Mouse (Mus musculus): ENCODE results near the gene Prdm5. TPM values are rescaled to one million over a fixed set of nuclear protein-coding genes. Genes with fewer than 3 reads are reported as not detected.
A peak's percentile ranks its signal among the peaks of the same experiment; 100 is the strongest.

The Prdm5 gene
- polyA plus RNA-seq, 1 experiment from 2014 or later = 19.5 TPM

DNA sequence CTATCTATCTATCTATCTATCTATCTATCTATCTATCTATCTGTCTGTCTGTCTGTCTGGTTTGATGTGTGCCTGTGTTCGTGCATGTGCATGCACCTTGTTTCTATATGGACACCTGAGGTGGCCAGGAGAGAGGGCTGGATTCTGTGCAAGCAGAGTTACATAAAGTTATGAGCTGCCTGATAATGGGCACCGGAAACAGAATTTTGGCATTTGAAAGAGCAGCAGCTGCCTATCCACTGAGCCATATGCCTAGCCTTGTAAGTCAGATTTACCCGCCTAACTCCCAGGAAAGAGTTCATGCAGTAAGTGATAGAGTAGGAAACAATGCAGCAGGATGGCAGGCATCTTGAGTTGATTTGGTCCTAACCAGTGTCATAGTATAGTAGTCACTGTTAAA lies 71.4 kb downstream of the Prdm5 start:
- Histone ChIP-seq H3K4me3 (no peak overlapping the region), H3K4me1 (peaks cover 10% of the 10 kb centered on the region), H3K36me3 (no peaks in the 10 kb centered on the region), H3K9me3 (replicated peaks) (no peaks in the 10 kb centered on the region), H3K27ac (no peak overlapping the region), H3K27me3 (ENCODE audit: low read depth, poor library complexity, severe bottlenecking) (no peaks in the 10 kb centered on the region)
- DNase-seq (ENCODE audit: low spot score) = no peak
- 91% methylated on average over 3 of the region's 3 CpGs for WGBS

DNA sequence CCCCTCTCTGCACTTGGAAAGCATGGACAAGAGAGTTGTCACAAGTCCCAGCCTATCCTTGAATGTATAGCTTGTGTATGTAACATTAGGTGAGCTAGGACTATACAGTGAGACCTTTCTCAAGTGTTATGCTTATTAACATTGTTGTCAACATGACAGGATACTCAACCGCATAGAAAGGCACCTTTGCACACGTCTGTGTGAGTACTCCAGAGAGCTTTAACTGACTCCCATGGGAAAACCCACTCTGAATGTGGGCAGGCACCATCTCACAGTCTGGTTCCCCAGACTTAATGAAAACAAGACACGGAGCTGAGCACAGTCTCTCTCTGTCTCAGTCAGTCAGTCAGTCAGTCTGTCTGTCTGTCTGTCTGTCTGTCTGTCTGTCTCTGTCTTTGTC lies 75.2 kb downstream of the Prdm5 start:
- Histone ChIP-seq H3K9me3 (replicated peaks) (no peaks in the 10 kb centered on the region), H3K27ac (no peak overlapping the region), H3K4me1 (peaks cover 14% of the 10 kb centered on the region), H3K4me3 (no peak overlapping the region), H3K36me3 (no peaks in the 10 kb centered on the region), H3K27me3 (ENCODE audit: low read depth, poor library complexity, severe bottlenecking) (no peaks in the 10 kb centered on the region)
- DNase-seq (ENCODE audit: low spot score) = no peak
- WGBS = 68% methylated on average over 3 of the region's 3 CpGs

DNA sequence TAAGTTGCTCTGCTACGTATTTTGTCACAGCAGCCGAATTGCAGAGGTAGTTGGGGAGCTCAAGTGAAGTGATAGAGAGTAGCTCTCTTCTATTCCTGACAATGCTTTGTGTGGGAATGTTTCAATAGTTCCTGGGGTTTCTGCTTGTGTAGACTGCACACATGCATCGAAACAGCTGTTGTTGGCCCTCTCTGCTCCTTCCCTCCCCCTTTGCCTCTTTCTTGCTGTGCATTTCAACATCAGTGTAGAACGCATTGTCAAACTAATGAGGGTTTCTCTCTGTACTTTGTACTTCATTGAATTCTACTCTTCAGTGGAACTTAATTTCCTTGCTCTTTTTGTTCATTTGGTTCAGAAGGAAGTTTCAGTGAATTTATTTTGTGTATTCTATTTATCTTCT lies 75.8 kb downstream of the Prdm5 start:
- WGBS = 93% methylated on average over 4 of the region's 4 CpGs
- H3K4me3 ChIP-seq = no peak overlapping the region
- peaks cover 19% of the 10 kb centered on the region for H3K4me1 ChIP-seq
- H3K27me3 ChIP-seq (ENCODE audit: low read depth, poor library complexity, severe bottlenecking) = no peaks in the 10 kb centered on the region
- no peaks in the 10 kb centered on the region for H3K9me3 ChIP-seq (replicated peaks)
- H3K27ac ChIP-seq = no peak overlapping the region
- no peaks in the 10 kb centered on the region for H3K36me3 ChIP-seq
- no peak for DNase-seq (ENCODE audit: low spot score)

DNA sequence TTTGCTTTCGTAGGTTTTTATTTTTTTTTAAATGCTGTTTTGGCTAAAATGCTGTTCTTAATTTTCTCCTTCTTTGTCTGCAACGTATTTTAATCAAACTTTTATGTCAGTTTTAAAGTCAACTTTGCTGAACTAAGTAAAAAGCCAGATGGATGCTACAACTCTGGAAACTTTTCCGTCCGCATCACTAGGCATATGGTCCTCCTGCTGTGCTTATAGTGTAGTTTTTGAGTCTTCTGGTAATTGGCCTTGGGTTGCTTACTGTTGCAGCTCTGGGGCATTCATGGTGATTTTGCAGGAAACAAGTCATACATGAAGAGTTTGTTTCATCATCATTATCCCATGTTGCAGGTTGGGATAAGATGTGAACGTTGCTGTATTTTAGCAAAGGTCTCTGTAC lies 81.8 kb downstream of the Prdm5 start:
- H3K4me1 ChIP-seq = peaks cover 21% of the 10 kb centered on the region
- H3K9me3 ChIP-seq (replicated peaks) = no peaks in the 10 kb centered on the region
- H3K27ac ChIP-seq = no peak overlapping the region
- no peak overlapping the region for H3K4me3 ChIP-seq
- H3K36me3 ChIP-seq = 0 out of 2 replicates have a peak, but pooled peaks cover 3% of the 10 kb centered on the region
- WGBS = 87% methylated on average over 5 of the region's 5 CpGs
- H3K27me3 ChIP-seq (ENCODE audit: low read depth, poor library complexity, severe bottlenecking) = no peaks in the 10 kb centered on the region
- no peak for DNase-seq (ENCODE audit: low spot score)

DNA sequence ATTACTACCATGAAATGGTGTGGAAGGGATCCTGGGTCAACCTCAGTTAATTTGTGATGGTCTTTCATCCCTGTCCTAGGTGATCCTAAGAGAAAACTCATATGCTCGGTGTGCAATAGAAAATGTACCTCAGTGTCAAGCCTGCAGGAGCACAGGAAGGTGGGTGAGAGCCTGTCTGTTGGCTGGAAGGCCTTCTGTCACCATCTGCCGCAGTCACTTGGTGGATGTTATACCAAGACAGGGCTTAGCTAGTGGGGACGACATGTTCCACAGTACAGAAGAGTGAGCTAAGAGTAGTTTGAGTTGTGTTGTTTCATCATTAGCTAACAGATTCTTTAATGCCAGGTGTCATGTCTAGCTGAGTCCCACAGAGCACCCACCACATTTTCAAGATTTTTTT lies 84.0 kb downstream of the Prdm5 start:
- Histone ChIP-seq H3K4me1 (peaks cover 21% of the 10 kb centered on the region), H3K9me3 (replicated peaks) (no peaks in the 10 kb centered on the region), H3K27me3 (ENCODE audit: low read depth, poor library complexity, severe bottlenecking) (no peaks in the 10 kb centered on the region), H3K4me3 (no peak overlapping the region), H3K36me3 (0 out of 2 replicates have a peak, but pooled peaks cover 3% of the 10 kb centered on the region), H3K27ac (no peak overlapping the region)
- 92% methylated on average over 3 of the region's 3 CpGs for WGBS
- DNase-seq (ENCODE audit: low spot score) = no peak

DNA sequence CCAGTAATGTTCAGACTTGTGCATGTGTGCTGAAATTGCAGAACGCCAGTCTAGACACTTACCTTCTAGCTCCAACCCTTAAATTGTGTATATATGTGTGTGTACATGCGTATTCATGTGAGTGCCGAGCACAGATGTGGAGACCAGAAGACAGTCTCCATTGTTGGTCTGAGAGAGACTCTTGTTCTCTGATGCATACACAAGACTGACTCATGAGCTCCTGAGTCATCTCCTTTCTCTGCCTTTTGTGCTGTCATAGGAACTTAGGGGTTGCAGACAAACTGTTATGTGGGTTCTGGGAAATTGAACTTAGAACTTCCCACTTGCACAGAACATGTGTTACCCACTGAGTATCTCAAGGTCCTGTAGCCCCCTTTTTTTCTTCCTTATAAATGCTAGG lies 85.4 kb downstream of the Prdm5 start:
- H3K4me3 ChIP-seq = no peak overlapping the region
- H3K36me3 ChIP-seq = 0 out of 2 replicates have a peak, but pooled peaks cover 3% of the 10 kb centered on the region
- H3K9me3 ChIP-seq (replicated peaks) = no peaks in the 10 kb centered on the region
- H3K27ac ChIP-seq = no peak overlapping the region
- WGBS = 94% methylated on average over 3 of the region's 3 CpGs
- no peaks in the 10 kb centered on the region for H3K27me3 ChIP-seq (ENCODE audit: low read depth, poor library complexity, severe bottlenecking)
- no peak for DNase-seq (ENCODE audit: low spot score)
- H3K4me1 ChIP-seq = peaks cover 16% of the 10 kb centered on the region

DNA sequence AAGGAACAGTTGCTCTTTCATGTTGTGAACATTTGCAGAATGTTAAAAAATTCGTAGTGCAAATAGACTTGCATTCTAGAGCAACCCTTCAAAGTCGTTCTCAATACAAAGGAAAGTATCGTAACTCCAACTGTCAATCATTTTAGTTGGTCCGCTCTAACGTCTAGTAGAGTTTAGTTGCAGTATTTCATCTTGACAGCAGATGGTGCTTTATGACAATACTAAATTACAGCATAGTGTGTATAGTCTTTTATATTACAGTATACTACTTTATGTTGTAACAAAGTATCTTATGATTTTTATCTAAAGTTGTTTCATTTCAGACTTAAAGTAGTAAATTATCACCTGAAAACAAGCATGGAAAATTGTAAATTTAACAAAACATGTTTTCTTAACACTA lies 86.1 kb downstream of the Prdm5 start:
- H3K4me3 ChIP-seq = no peak overlapping the region
- no peaks in the 10 kb centered on the region for H3K27me3 ChIP-seq (ENCODE audit: low read depth, poor library complexity, severe bottlenecking)
- no peak overlapping the region for H3K27ac ChIP-seq
- no peak for DNase-seq (ENCODE audit: low spot score)
- 0 out of 2 replicates have a peak, but pooled peaks cover 3% of the 10 kb centered on the region for H3K36me3 ChIP-seq
- peaks cover 11% of the 10 kb centered on the region for H3K4me1 ChIP-seq
- H3K9me3 ChIP-seq (replicated peaks) = no peaks in the 10 kb centered on the region
- 84% methylated on average over 5 of the region's 5 CpGs for WGBS

DNA sequence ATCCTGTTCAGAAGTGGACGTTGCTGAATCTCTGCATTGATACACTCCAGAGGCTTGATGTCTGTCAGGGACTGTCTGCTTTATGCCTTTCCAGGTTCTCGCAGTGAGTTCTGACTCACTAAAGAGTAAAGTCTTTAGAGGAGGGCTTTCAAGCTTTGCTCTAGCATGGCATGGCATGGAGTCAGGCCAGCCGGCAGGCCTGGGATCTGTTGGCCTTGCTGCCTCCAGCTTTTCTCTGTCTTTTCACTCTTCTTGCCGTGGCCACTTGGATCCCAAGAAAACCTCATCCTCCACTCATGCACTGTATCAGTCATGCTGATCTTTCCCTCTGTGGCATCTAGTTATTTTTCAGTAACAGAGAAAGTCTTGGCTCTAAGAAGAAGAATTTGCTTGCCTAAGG lies 87.1 kb downstream of the Prdm5 start:
- WGBS = 90% methylated on average over 4 of the region's 4 CpGs
- no peaks in the 10 kb centered on the region for H3K27me3 ChIP-seq (ENCODE audit: low read depth, poor library complexity, severe bottlenecking)
- H3K9me3 ChIP-seq (replicated peaks) = no peaks in the 10 kb centered on the region
- peaks cover 8% of the 10 kb centered on the region for H3K36me3 ChIP-seq
- H3K27ac ChIP-seq = no peak overlapping the region
- DNase-seq (ENCODE audit: low spot score) = no peak
- no peak overlapping the region for H3K4me3 ChIP-seq
- peaks cover 1% of the 10 kb centered on the region; the same call in 1 of the 2 replicates for H3K4me1 ChIP-seq

DNA sequence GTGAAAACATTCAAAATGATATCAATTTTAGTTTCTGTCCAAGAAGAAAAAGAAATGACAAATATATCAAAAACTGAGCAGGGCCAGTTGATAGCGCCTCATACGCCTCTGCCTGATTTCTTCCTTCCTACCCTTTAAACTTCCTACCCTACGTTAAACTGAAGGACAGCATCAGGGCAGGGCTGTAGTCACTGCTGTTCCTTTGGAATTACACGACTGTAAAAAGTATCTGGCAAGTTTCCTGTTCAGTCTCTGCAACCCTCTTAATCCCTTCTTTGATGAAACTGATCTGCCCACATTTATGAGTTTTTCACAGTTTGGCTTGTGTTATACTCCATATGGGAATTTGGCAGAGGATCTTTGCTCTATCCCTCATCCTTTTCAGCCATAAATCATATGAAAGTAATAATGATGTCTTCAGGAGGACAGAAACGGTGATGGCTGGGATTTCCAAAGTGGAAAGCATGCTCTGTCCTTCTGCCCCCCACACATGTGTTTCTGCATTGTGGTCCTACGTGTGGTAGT lies 93.0 kb downstream of the Prdm5 start:
- no peaks in the 10 kb centered on the region for H3K27me3 ChIP-seq (ENCODE audit: low read depth, poor library complexity, severe bottlenecking)
- no peak for DNase-seq (ENCODE audit: low spot score)
- H3K36me3 ChIP-seq = peaks cover 5% of the 10 kb centered on the region
- H3K27ac ChIP-seq = no peak overlapping the region
- no peak overlapping the region for H3K4me3 ChIP-seq
- H3K9me3 ChIP-seq (replicated peaks) = no peaks in the 10 kb centered on the region
- 70% methylated on average over 6 of the region's 6 CpGs for WGBS
- no peaks in the 10 kb centered on the region; the same call in 1 of the 2 replicates for H3K4me1 ChIP-seq

DNA sequence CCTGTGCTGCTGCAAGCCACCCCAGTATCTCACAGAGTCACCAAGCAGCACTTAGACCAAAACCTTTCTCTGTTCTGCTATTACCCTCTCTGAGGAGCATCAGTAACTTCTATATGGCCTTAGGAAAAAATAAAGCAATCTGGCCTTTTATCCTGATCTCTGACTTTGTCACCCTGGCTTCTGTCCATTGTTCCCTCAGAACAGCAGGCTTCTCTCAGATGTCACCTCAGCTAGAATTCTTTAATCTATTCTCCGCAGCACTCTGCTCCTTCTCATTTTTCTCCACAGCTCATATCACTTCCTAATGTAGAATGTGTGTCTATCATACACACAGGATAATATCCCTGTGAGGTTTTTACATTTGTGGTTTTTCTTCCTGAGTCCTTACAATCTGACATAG lies 99.5 kb downstream of the Prdm5 start:
- Histone ChIP-seq H3K4me1 (no peaks in the 10 kb centered on the region), H3K27ac (no peak overlapping the region), H3K9me3 (replicated peaks) (no peaks in the 10 kb centered on the region), H3K4me3 (no peak overlapping the region), H3K27me3 (ENCODE audit: low read depth, poor library complexity, severe bottlenecking) (no peaks in the 10 kb centered on the region), H3K36me3 (peaks cover 6% of the 10 kb centered on the region)
- WGBS = 95% methylated on average over 1 of the region's 1 CpGs
- no peak for DNase-seq (ENCODE audit: low spot score)

DNA sequence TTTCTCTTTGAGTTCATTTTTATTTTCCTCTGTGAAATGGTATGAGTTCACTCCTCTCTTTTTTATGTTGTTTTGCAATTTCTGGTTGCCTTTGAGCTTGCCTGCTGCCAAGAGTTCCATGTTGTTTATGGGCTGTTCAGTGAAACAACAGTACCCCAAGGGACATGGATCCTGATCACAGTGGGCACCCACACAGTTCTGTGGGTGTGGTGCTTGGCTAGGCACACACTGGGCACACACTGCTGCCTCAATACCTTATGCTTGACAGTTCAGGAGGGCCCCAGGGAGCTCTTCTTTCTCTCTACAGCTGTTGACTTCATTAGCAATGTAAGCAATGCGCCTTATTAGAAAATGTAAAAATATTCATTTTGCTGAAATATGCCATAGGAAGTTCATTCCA lies 110.0 kb downstream of the Prdm5 start:
- Histone ChIP-seq H3K27ac (no peak overlapping the region), H3K36me3 (peaks cover 19% of the 10 kb centered on the region), H3K27me3 (ENCODE audit: low read depth, poor library complexity, severe bottlenecking) (peaks cover 17% of the 10 kb centered on the region; the same call in 1 of the 2 replicates), H3K9me3 (replicated peaks) (no peaks in the 10 kb centered on the region), H3K4me3 (no peak overlapping the region), H3K4me1 (peaks cover 18% of the 10 kb centered on the region)
- no peak for DNase-seq (ENCODE audit: low spot score)
- 98% methylated on average over 1 of the region's 1 CpGs for WGBS

DNA sequence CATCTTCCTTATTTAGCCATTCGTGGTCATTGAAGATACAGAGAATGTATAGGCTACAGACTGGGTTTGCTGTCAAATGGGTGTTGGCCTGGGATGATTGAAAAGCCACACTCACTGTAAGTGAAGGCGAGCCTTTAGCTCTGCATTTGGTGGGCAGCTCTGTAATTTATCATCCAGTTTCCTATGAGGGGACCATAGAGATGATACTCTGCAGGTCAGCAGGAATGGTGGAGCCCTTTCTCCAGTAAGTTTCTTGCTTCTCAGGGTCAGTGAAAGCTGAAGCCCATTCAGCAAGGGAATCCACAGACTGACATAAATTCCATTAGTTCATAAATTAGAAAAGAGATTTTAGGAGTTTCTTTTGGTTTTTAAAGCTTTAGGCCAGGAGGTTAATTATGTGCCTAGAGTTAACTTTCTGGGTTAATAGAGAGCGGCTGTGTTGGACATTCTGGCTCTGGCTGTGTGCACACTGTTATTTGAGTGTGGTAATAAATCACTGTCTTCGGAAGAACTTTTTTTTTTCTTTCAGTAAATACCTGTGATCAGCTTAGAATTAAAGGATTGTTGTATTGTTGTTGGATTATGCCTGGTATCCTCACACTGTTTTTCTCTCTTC lies 113.4 kb downstream of the Prdm5 start:
- Histone ChIP-seq H3K27ac (no peak overlapping the region; the same call in 1 of the 2 replicates), H3K4me3 (no peak overlapping the region), H3K9me3 (replicated peaks) (no peaks in the 10 kb centered on the region), H3K27me3 (ENCODE audit: low read depth, poor library complexity, severe bottlenecking) (peaks cover 17% of the 10 kb centered on the region; the same call in 1 of the 2 replicates), H3K4me1 (peaks cover 23% of the 10 kb centered on the region), H3K36me3 (peaks cover 9% of the 10 kb centered on the region)
- 28% methylated on average over 4 of the region's 4 CpGs for WGBS
- peak; percentile 35 for DNase-seq (ENCODE audit: low spot score)

DNA sequence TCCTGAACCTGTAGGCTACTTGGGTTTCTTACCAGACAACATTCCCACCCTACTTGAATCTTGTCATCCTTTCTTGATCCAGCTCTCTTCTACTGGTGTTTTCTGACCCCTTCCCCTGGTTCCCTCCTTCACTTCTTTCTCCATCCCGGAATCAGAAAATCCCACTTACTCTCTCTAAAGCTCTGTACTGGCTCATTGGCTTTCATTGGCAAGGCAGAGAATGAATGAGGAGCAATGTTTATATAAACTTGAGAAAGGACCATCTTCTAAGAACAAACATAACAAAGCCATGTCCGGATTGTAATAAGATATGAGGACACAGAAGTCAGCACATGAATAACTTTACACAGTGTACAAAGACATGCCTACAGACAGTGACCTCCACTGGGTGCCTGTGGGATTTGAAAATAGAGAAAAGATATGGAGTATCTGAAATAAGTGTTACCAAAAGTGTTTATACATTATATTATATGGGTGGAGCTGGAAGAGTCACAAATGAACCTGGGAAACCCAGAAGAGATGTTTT lies 127.9 kb downstream of the Prdm5 start:
- Histone ChIP-seq H3K27ac (no peak overlapping the region), H3K9me3 (replicated peaks) (no peaks in the 10 kb centered on the region), H3K36me3 (peaks cover 43% of the 10 kb centered on the region), H3K4me1 (no peaks in the 10 kb centered on the region), H3K27me3 (ENCODE audit: low read depth, poor library complexity, severe bottlenecking) (no peaks in the 10 kb centered on the region), H3K4me3 (no peak overlapping the region)
- WGBS = 93% methylated on average over 2 of the region's 2 CpGs
- no peak for DNase-seq (ENCODE audit: low spot score)
